Mouse (Mus musculus) spleen, adult 2 months (tissue): ENCODE data around the gene Ifit1bl2.
"Not testable (repeated sequence)": the region's sequence is repeated elsewhere in the genome, so short reads cannot be mapped to it uniquely, and the experiment has no call there.

Experiments used
- CTCF ChIP-seq: fragments of 200-500 bp; IDR thresholded peaks from 2 replicates; pipeline ENCODE4 v1.5.1; 2011; ENCODE audit warnings: mild to moderate bottlenecking, inconsistent platforms; ENCODE audit not compliant: insufficient read depth, insufficient read length, insufficient replicate concordance; ENCODE audit errors: extremely low read depth
- POLR2A ChIP-seq: fragments of 200-500 bp; IDR thresholded peaks from 2 replicates; pipeline ENCODE4 v1.6.1; 2011; ENCODE audit warnings: low read depth, low read length, inconsistent platforms

DNA sequence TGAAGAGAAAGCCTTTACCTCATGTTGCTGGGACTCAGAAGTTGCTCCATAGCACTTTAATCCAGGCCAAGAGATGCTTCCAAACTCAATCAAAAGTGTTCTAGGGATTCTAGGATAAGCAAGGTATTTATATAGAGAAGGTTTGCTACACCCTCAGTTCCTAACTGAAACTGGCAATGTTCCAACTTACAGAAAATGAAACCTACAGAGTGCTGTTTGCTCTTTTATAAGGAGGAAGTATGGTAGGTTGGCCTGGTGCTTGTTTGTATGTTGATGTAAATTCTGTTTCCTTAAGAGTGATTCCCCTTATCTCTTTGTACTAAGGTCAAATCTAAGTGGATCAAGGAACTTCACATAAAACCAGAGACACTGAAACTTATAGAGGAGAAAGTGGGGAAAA, 41.3 kb downstream of the Ifit1bl2 start:
- not testable (repeated sequence) for TF ChIP-seq POLR2A, CTCF
